Mouse (Mus musculus) Patski (cell line): ENCODE measurements at regions not wholly inside any gene's neighbourhood (a gene's known extent, or its start where the extent isn't known, plus 50 kb on each side); places are given as distances from the start of the nearest gene placed in this dataset.

Experiments used
- ATAC-seq: fragments of 100-300 bp; one replicate; pipeline ENCODE4 v1.8.0; 2021
- CTCF ChIA-PET: fragments of 350-600 bp; sonication (Branson Sonifier 250); formaldehyde crosslinking; loops from one replicate; lab custom pipeline; 2022; ENCODE audit warnings: inconsistent platforms; lab: Charles Lee
- POLR2A ChIA-PET: fragments of 350-600 bp; sonication (Branson Sonifier 250); formaldehyde crosslinking; loops from one replicate; lab custom pipeline; 2022; ENCODE audit warnings: antibody characterized with exemption, inconsistent platforms; lab: Charles Lee
- DNase-seq: peaks from one replicate; pipeline ENCODE4 v3.0.0-alpha.2; 2011; ENCODE audit warnings: low read depth, low spot score
- H3K27me3 ChIP-seq: fragments of 371-371 bp; one replicate; pipeline ENCODE4 v1.5.1; 2021
- CTCF ChIP-seq: fragments of 100-300 bp; IDR thresholded peaks from one replicate; pipeline ENCODE4 v1.5.1; 2021
- in situ Hi-C: fragments of 300-500 bp; cut with MboI; formaldehyde crosslinking; loops from 3 replicates; pipeline ENCODE4 v1.11.1; 2018; ENCODE audit warnings: low pct_unique_long_range_greater_than_20kb, mixed read lengths

- in situ Hi-C loops = no loop called here
- no peak for TF ChIP-seq CTCF
- ChIA-PET CTCF (interaction anchor here (1.4 kb wide), 1 partner anchor 12 kb away, joined by 3 read pairs; no protein-coding TSS in a partner anchor), POLR2A (no interaction called here)
- DNase-seq (no peak), ATAC-seq (no peak)
- no peaks in the 10 kb centered on the region for H3K27me3 ChIP-seq
Measured at GRCm38 (mm10) chr13:48371060-48371459, 110.0 kb downstream of the Id4 start.

- in situ Hi-C loops = no loop called here
- TF ChIP-seq CTCF = no peak
- ChIA-PET POLR2A (no interaction called here), CTCF (no interaction called here)
- no peaks in the 10 kb centered on the region for H3K27me3 ChIP-seq
- ATAC-seq (peak; percentile 82), DNase-seq (no peak)
Measured at GRCm38 (mm10) chr13:48376405-48376804, 115.4 kb downstream of the Id4 start.

GRCm38 (mm10) chr13:48383580-48384445 is 122.8 kb downstream of the Id4 start:
- in situ Hi-C loops = no loop called here
- ATAC-seq = no peak
- POLR2A ChIA-PET = interaction anchor here (0.6 kb wide), 1 partner anchor 293 kb away, joined by 4 read pairs; no protein-coding TSS in a partner anchor
- TF ChIP-seq CTCF = no peak
- DNase-seq = no peak
- peaks cover 9% of the 10 kb centered on the region for H3K27me3 ChIP-seq
- CTCF ChIA-PET = interaction anchor here (0.7 to 1.0 kb wide), 2 partner anchors 13 to 45 kb away, joined by 3 read pairs; no protein-coding TSS in a partner anchor

- ChIA-PET POLR2A (interaction anchor here (0.7 kb wide), 1 partner anchor 796 kb away, joined by 6 read pairs; no protein-coding TSS in a partner anchor), CTCF (interaction anchor here (0.7 kb wide), 1 partner anchor 46 kb away, joined by 3 read pairs; no protein-coding TSS in a partner anchor)
- in situ Hi-C loops = no loop called here
- DNase-seq = no peak
- peaks cover 14% of the 10 kb centered on the region for H3K27me3 ChIP-seq
- TF ChIP-seq CTCF = no peak
- ATAC-seq = no peak
Measured at GRCm38 (mm10) chr13:48384901-48385300, 123.9 kb downstream of the Id4 start.

- ChIA-PET POLR2A (no interaction called here), CTCF (no interaction called here)
- ATAC-seq (no peak), DNase-seq (no peak)
- in situ Hi-C loops = no loop called here
- no peak for TF ChIP-seq CTCF
- H3K27me3 ChIP-seq = peaks cover 8% of the 10 kb centered on the region
Measured at GRCm38 (mm10) chr13:48391126-48391525, 122.1 kb downstream of the Zfp169 start.

GRCm38 (mm10) chr13:48397761-48398160 is 115.5 kb downstream of the Zfp169 start:
- ChIA-PET CTCF (no interaction called here), POLR2A (no interaction called here)
- in situ Hi-C loops = no loop called here
- no peak for DNase-seq
- no peak for ATAC-seq
- TF ChIP-seq CTCF = no peak
- H3K27me3 ChIP-seq = peaks cover 15% of the 10 kb centered on the region

- ChIA-PET POLR2A (no interaction called here), CTCF (no interaction called here)
- no peak for ATAC-seq
- in situ Hi-C loops = no loop called here
- TF ChIP-seq CTCF = no peak
- peaks cover 13% of the 10 kb centered on the region for H3K27me3 ChIP-seq
- DNase-seq = no peak
Measured at GRCm38 (mm10) chr13:48398617-48399016, 114.6 kb downstream of the Zfp169 start.

GRCm38 (mm10) chr13:48402316-48402715 is 110.9 kb downstream of the Zfp169 start:
- H3K27me3 ChIP-seq = peaks cover 13% of the 10 kb centered on the region
- CTCF ChIA-PET = interaction anchor here (0.5 kb wide), 1 partner anchor 79 kb away, joined by 4 read pairs; no protein-coding TSS in a partner anchor
- ATAC-seq (no peak), DNase-seq (no peak)
- POLR2A ChIA-PET = no interaction called here
- in situ Hi-C loops = no loop called here
- TF ChIP-seq CTCF = no peak

- H3K27me3 ChIP-seq = peaks cover 3% of the 10 kb centered on the region
- ChIA-PET POLR2A (no interaction called here), CTCF (no interaction called here)
- TF ChIP-seq CTCF = no peak
- DNase-seq (no peak), ATAC-seq (no peak)
- in situ Hi-C loops = no loop called here
Measured at GRCm38 (mm10) chr13:48422438-48423329, 90.6 kb downstream of the Zfp169 start.

GRCm38 (mm10) chr13:48426816-48427215 is 86.4 kb downstream of the Zfp169 start:
- ATAC-seq = no peak
- in situ Hi-C loops = no loop called here
- no peak for TF ChIP-seq CTCF
- POLR2A ChIA-PET = no interaction called here
- no peak for DNase-seq
- CTCF ChIA-PET = no interaction called here
- H3K27me3 ChIP-seq = peaks cover 3% of the 10 kb centered on the region
